Mouse (Mus musculus) heart, postnatal 36 days (tissue): ENCODE data around the gene Sp140. TPM values are rescaled to one million over a fixed set of nuclear protein-coding genes. Genes with fewer than 3 reads are reported as not detected.
A peak's percentile ranks its signal among the peaks of the same experiment; 100 is the strongest.
"Not testable (repeated sequence)": the region's sequence is repeated elsewhere in the genome, so short reads cannot be mapped to it uniquely, and the experiment has no call there.

Experiments used
- DNase-seq, 2 experiments: peaks; one replicate each; pipeline ENCODE4 v3.0.0; 2021 to 2022
- intact Hi-C: fragments of 180-260 bp; cut with DNase I; formaldehyde crosslinking; loops from one replicate; pipeline ENCODE4 v1.15.1; 2025
- total RNA-seq, 2 experiments: library from RNA; stranded (reverse); gene quantifications; 2 replicates each; pipeline ENCODE4 v1.2.3; 2021

Sp140 gene
- total RNA-seq, 2 experiments from 2014 or later: 2.6 to 3.3 TPM

DNA sequence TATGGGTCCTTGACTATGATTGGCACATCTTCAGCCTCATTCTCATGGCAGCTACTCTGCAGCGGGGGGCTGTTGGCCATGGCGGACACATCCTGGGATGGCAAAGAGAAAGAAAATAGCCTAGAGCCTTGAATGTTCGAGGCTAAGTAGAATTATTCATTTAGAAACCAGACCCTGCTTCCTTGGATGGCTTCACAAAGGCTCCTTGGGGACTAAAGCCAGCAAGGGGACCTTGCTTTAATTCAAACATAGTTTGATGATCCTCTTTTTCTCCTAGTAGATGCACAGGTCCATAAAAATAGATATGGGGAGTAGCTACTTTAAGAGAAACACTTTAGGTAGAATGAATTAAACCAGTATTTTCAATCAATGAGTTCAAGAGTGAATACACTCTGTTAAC lies 36.8 kb downstream of the Sp140 start:
- DNase-seq, intact Hi-C loops: not testable (repeated sequence)

DNA sequence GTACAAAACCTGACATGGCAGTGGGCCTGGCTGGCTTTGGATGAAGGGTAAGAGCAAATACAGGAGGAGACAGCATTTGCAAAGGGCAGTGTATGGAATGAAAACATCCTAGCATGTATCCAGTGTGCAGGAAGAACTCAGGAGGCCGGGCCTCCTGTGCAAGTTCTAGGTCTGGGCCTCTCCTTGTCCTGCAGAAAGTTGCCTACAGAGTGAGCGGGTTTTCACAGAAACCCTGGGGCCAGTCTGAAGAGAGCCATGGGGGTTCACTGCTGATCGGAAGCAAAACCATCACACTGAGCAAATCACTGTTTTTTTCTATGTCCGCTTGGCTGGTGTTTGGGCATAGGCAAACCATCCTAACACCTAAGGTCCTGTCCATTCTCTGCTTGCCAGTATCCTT lies 38.0 kb downstream of the Sp140 start:
- intact Hi-C loops, DNase-seq: not testable (repeated sequence)

DNA sequence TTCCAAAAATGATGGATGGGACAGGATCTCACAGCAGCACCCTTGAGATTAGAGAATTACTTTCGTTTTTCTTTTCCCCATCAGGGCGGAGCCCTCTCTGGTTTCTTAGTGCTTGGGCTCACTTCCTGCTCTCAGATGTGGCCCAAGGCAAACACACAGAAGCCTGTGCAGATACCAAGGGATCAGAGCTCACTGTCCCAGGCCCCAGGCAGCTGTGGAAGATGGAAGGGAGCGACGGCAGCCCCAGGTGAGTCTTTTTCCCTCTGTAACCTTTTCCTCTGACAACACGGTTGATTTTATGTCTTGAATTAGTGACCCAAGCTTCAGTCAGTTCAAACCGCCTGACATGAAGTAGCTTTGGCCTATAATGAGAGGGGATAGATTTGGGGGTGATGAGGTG lies 49.7 kb downstream of the Sp140 start, which contains the start of gene Sp100:
Gene Sp100, plus strand, starts transcription at position 108 of the 400 bp plus-strand sequence.
- peak; percentile 42 to 49 for DNase-seq
- intact Hi-C loops: not testable (repeated sequence)

DNA sequence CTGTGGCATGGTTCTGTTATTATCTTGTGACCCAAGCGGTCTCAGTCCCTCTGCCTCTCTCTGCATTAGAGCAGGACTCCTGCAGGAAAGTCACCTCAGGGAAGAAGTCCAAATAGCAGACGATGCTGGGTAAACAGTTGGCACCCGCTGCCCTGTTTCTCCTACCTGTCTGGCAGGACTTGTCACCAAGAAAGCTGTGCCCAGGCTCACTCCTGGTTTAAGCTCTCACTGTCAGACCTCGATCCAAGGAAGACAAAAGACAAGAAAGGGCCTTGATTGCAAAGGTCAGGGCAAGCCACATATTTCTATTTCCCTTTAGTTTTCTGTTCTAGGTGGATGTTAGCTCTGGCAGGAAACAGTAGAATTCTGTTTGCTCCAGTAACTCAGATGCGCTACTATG lies 50.3 kb downstream of the Sp140 start:
- intact Hi-C loops: not testable (repeated sequence)
- peak in 1 of 2 experiments; percentile 24 for DNase-seq

DNA sequence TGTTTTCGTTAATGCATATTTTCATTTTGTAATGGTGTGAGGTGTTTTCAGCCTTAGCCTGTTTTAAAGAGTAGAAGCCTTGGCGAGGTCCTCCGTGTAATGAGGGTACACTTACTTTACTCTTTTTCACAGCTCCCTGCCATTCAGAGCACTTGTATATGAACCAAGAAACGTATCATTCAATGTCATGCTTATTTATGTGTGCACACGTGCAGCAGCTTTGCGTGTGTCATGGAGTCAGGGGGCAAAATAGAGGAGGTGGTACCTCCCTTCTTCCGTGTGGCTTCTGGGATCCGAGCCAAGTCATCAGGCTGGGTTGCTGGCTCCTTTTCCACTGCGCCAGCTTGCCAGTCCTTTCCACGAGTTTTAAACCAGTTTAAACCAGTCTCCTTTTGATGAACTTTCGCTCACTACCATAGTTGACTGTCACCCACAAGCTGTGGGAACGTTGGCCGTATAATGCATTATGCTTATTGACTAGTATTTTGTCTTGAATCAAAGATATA lies 51.6 kb downstream of the Sp140 start:
- intact Hi-C loops: not testable (repeated sequence)
- DNase-seq: peak; percentile 19 to 29

DNA sequence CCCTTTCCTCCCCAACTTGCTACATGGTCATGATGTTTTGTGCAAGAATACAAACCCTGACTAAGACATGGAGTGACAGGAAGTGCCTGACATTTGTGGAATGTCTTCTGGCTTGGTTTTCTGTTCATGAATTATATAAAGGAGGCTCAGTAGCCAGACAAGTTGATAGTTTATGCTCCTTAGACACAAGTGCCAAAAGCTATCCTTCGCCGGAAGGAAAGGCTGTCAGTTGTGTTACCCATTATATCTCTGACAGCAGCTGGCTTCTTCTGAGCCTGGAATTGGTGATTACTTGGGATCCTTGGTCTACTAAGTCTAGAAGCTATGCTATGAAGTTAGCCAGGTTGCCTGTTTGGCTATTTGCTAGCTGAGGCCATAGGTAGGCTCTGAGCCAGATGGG lies 57.0 kb downstream of the Sp140 start:
- DNase-seq, intact Hi-C loops: not testable (repeated sequence)

DNA sequence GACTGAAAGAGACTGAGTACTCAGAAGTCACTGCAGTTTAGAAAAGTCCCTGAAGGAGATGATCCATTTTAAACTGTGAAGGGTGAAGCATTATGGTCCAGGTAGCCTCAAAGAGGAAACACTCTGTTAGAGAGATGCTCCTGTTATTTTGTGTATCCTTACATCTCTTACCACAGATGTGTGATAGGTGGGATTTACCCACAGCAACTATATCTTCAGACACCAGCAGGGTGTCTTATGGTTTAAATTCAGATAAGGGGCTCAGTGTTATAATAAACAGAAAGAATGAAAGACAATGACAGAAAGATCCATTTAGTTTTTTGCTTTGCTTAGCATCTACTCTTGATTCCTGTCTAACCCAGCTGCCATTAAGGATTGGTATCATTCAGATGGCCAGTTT lies 64.1 kb downstream of the Sp140 start:
- no peak for DNase-seq
- intact Hi-C loops: no loop called here

DNA sequence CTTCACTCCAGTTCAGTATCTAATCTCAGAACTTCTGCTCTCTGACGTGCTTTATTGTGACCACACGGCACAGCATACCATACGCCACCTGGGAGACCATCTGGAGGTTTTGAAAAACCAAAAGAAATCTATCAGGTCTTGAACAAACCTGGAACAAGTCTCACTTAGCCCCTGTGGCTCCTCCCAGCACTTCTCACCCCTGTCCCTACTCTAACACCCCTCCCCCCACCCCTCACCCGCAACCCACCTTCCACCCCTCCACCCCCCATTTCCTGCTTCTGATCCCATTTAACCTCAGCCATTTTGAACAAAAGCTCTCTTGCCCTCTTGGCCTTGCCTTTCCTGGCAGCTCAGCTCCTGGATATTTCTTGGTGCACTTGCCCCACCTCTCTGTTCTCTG lies 80.0 kb downstream of the Sp140 start:
- intact Hi-C loops: no loop called here
- DNase-seq: no peak

DNA sequence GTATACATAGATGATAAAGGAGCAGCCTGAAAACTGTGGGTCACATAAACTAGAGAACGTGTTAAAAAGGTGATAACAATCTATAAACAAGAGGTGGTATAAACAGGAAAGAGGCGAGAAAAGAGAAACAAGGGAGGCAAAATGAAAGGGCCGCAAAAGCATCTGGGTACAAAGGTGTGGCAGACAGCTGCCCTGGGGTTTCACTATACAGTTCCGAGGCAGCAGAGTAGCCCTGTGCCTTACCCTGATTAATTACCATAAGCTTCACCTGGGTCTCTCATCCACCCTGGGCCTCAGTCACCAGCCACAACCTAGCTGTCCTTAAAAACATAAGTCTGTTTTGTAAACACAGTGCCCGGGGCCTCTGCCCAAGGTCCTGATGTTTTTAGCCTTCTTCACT lies 86.5 kb downstream of the Sp140 start:
- intact Hi-C loops: no loop called here
- no peak for DNase-seq

DNA sequence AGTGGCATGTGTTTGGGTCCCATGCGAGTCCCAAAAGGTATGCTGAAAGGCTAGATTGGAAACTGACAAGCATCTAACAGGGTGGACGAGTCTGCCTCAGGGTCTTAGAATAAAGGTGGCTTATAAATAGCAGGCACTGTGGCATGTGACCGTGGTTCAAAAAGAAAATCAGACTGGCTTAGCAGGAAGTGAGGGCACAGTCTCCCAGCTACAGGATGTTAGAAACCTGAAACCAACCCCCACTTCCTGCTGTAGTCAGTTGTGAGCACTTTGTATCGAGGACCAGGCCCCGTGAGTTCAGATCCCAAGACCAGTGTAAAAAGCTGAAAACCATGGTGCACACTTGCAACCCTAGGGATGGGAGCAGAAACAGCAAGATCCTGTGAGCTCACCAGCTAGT lies 87.2 kb downstream of the Sp140 start:
- DNase-seq: no peak
- intact Hi-C loops: no loop called here

DNA sequence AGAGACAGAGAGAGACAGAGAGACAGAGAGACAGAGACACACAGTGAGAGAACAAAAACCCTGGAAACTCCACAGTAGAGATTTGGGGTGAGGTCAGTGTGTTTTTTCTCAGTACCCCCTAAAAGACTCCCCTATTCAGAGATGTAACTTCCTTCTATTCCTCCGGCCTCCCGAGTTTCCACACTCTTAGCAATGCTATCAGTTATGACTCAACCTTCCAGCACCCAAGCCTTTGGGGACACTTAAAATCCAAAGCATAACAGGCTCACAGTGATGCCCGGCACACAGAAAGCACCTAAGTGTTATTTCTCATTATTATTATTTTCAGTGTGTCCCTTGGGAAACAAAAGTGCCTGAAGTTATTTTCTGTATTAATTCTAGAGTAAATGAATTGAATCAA lies 90.4 kb downstream of the Sp140 start:
- intact Hi-C loops: no loop called here
- DNase-seq: no peak

DNA sequence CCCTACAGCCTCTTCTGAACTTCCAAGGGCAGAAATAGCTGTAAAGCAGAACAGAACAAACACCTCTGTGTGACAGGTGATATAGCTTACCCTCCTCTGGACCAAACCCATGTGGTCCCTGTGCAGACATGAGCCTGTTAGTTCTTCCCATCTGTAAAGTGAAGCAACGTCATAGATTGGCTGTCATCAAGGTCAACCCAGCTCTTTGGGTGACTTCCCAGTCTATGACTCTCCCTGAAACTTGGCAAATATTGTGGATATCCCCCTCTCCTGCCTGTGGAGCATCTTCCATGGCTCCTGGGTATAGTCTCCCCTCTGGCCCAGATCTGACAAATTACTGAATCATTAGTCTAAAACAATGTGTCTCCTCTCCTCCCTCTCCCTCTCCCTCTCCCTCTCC lies 92.1 kb downstream of the Sp140 start:
- intact Hi-C loops: no loop called here
- no peak for DNase-seq

DNA sequence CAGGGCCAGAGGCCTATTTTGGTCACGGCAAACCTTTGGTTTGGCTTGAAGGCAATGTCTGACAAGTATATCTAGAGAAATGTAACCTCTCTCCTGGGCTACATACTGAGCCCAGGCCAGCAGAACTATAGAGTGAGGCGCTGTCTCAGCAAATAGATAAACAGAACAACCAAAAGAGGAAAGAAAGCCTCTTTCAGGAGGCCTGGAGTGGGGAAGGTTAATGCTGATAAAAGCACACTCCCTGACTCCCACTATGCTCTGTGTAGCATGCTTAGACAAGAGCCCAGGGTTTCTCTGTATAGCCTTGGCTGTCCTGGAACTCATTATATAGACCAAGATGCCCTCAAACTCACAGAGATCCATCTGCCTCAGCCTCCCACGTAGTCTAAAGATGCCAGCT lies 93.1 kb downstream of the Sp140 start:
- DNase-seq: no peak
- intact Hi-C loops: no loop called here

Other genes with a start within 250 kb of the Sp140 start
- not detected for gene G530012D18Rik, start 24.7 kb upstream of the Sp140 start, total RNA-seq
- gene Sp110, start 1.6 kb upstream of the Sp140 start, total RNA-seq: 1 to 10 TPM; 3.6 to 4.8 TPM
- 10 to 100 TPM; 15.5 to 31.8 TPM for gene Sp100, start 49.6 kb downstream of the Sp140 start, total RNA-seq
- under 1 TPM; 0.24 to 0.36 TPM for gene A630001G21Rik, start 178.3 kb downstream of the Sp140 start, total RNA-seq
- 100 to 1,000 TPM; 110 to 111 TPM for gene Cab39, start 193.1 kb downstream of the Sp140 start, total RNA-seq